Mouse (Mus musculus) fat pad, adult 2 months (tissue): Measurements from ENCODE around the gene Trip6.

Experiments
- DNase-seq: peaks from one replicate; pipeline ENCODE4 v3.0.0-alpha.2; 2011; ENCODE audit warnings: low read depth, low spot score; ENCODE audit errors: extremely low read depth

Gene Trip6

GRCm38 (mm10) chr5:137277360-137278342 lies 36.6 kb downstream of the Trip6 start:
- DNase-seq = peak; percentile 34

DNA sequence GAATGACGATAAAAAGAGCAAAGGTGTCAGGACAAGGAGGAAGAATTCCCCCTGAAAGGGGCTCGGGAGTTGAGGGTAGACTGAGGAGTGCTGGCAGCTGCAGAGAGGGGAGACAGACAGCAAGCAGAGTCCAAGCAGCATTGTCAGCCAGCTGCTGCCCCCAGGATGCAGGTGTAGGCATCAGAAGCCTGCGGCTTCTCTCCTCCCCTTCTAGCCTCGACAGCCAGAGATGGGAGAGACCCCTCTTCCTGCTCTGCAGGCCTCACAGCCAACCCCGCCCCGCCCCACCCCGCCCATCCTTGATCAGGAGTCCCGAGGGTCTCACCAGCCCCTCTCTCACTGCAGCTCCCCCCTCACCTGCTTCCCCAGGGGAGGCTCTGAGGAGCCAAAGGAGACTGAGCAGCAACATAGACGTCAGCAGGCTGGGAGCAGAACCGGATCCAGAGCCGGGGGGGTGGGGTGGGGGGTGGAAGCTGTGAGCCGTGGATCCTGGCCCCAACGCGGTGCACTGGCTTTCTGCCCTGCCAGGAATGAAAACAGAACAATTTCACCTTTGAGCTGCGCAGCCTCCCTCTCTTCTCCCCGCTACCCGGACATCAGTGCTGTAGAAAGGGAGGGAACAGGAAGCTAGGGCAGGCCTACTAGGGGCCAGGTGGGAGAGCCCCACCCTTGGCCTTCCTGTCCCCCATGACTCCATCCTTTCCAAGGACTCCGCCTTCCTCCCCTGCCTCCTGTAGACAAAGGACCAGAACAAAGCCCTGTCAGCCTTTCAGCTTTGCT lies 45.9 kb downstream of the Trip6 start:
- DNase-seq = no peak

DNA sequence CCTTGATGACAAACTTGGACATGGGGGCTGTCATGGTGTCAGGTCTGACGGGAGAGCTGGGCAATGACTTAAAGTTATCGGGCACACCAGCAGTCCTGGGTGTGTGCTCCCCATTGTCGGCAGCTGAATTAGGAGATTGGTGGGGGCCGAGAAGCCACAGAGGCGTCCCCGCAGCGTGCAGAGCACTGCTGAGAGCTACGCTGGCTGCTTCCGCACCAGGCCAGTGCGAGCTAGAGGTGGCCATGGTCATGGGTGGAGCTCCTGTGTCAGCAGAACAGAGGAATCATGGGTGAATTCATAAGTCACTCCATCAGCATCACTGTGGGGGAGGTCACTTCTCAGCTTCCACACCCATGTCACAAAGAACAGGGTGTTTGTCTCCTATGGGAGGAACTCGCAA lies 49.4 kb downstream of the Trip6 start:
- DNase-seq = no peak

- no peak for DNase-seq
Measured at GRCm38 (mm10) chr5:137263897-137264720, 50.1 kb downstream of the Trip6 start.
